Mouse (Mus musculus): ENCODE measurements around the gene Acox1. TPM values are rescaled to one million over a fixed set of nuclear protein-coding genes. Genes with fewer than 3 reads are reported as not detected.

Gene Acox1
- total RNA-seq, 2 experiments from 2014 or later: 208 to 244 TPM

- no peak for DNase-seq (ENCODE audit: low spot score in 2 of 2)
Measured at GRCm38 (mm10) chr11:116213877-116214510, 15.1 kb upstream of the Acox1 start.

DNA sequence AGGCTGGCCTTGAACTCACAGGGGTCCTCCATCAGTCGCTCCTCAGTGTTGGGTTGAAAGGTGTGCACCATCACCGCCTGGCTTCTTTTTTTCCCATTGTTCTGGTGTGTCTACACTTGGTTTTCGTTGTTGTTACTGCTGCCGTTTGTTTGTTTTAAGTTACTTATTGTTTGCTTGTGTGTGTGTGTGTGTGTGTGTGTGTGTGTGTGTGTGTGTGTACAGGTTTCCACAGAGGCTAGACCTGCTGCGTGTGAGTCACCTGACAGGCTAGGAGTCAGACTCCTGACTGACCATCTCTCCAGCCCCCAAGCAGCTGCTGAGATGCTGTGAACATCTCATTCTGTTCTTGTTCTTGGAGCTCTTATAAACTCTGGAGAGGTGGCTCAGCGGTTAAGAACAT is 14.0 kb upstream of the Acox1 start:
- DNase-seq (ENCODE audit: low spot score in 2 of 2): no peak

- no peak for DNase-seq (ENCODE audit: low spot score in 2 of 2)
Measured at GRCm38 (mm10) chr11:116210696-116211095, 11.9 kb upstream of the Acox1 start.

- no peak for DNase-seq (ENCODE audit: low spot score in 2 of 2)
Measured at GRCm38 (mm10) chr11:116209257-116209656, 10.4 kb upstream of the Acox1 start.

- no peak for DNase-seq (ENCODE audit: low spot score in 2 of 2)
Measured at GRCm38 (mm10) chr11:116208660-116209059, 9.8 kb upstream of the Acox1 start.

GRCm38 (mm10) chr11:116206678-116207077 is 7.8 kb upstream of the Acox1 start:
- DNase-seq (ENCODE audit: low spot score in 2 of 2): no peak

GRCm38 (mm10) chr11:116203150-116203549 is 4.3 kb upstream of the Acox1 start:
- no peak for DNase-seq (ENCODE audit: low spot score in 2 of 2)

DNA sequence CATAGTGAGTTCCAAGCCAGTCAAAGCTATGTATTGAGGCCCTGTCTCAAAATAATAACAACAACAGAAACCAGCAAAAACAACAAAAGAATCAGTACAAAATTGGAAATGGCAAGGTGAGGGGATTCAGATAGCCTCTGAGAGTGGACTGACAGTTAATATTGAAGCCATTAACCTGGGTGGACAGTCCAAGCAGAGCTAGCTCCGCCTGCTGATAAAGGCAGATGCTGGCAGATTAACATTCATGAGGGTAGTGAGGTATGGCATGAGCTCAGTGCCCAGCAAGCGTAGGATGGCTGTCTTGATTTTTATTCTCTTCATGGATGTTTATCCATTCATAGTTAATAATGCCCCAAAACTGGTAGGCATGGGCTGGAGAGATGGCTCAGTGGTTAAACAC is 2.3 kb upstream of the Acox1 start:
- no peak for DNase-seq (ENCODE audit: low spot score in 2 of 2)

DNA sequence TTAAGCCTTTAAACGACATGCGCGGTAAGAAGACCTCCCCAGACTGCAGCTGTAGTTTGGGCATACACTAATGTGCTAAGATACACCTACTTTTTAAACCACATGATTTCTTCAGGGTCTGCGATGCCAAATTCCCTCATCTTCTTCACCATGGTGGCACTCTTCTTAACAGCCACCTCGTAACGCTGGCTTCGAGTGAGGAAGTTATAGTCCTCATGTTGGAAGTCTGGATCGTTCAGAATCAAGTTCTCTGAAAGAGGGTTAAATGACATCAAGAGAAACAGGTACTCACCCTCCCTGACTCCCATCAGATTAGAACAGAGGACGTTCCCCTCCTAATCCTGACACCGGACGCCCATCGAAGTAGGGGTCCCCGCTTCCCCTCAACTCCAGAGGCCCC is 713 bp downstream of the Acox1 start:
- DNase-seq (ENCODE audit: low spot score in 2 of 2): no peak

- no peak for DNase-seq (ENCODE audit: low spot score in 2 of 2)
Measured at GRCm38 (mm10) chr11:116197584-116197906, 1.3 kb downstream of the Acox1 start.

DNA sequence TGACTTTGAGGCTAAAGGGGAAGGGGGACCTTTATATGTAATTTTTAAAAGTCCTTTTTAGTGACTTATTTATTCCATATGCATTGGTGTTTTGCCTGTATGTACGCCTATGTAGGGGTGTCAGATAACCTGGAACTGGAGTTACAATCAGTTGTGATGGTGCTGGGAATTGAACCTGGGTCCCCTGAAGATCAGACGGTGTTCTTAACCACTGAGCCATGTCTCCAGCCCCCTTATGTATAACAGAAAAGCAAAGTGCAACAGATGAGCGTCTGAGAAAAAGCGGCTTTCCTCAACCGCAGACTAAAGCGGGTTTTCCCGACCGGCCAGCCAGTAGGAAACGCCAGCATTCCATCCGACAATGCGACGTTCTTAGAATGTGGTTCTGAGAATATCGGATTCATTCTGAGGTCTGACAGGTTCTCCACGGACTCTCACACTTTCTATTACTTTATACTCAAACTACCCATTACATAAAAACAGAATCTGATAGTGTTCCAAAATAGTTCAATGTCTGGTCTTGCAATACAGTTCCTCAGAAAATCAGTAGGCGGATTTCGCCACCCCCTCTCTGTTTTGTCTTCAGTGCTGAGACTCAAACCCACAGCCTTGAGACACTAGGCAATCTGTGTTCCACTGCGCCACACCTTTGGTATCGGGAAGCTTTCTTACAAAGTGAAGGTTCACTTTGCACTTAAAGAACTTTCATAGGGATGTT is 1.8 kb downstream of the Acox1 start:
- DNase-seq (ENCODE audit: low spot score in 2 of 2): no peak

DNA sequence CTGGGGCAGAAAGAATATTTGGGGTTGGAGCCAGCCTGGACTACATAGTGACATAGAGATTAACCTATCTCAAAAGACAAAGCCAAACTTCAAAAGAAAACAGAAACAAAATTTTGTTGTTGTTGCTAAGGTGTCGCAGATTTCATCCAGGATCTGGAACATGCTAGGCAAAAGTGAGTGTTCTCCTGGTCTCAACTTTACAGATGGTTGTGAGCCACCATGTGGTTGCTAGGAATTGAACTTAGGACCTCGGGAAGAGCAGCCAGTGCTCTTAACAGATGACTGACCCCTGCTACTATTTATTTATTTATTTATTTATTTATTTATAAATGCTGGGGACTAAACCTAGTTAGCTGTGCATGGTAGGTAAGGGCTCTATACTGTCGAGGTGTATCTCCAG is 2.5 kb downstream of the Acox1 start:
- DNase-seq (ENCODE audit: low spot score in 2 of 2): no peak

GRCm38 (mm10) chr11:116195252-116195651 is 3.6 kb downstream of the Acox1 start:
- DNase-seq (ENCODE audit: low spot score in 2 of 2): no peak

DNA sequence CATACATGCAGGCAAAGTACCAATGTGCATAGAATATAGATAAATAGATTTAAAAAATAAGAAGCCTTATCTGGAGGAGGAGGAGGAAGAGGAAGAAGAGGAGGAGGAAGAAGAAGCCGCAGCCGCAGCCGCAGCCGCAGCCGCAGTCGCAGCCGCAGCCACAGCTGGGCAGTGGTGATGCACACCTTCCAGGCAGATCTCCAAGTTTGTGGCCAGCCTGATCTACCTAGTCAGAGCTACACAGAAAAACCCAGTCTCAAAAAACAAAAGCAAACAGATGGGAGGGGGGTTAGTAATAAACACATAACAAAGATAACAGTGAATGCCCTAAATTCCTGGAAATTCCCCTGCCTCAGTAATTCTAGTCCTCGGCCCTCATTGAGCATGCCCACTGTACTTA is 4.2 kb downstream of the Acox1 start:
- no peak for DNase-seq (ENCODE audit: low spot score in 2 of 2)

GRCm38 (mm10) chr11:116187226-116187930 is 11.5 kb downstream of the Acox1 start:
- DNase-seq (ENCODE audit: low spot score in 2 of 2): no peak

DNA sequence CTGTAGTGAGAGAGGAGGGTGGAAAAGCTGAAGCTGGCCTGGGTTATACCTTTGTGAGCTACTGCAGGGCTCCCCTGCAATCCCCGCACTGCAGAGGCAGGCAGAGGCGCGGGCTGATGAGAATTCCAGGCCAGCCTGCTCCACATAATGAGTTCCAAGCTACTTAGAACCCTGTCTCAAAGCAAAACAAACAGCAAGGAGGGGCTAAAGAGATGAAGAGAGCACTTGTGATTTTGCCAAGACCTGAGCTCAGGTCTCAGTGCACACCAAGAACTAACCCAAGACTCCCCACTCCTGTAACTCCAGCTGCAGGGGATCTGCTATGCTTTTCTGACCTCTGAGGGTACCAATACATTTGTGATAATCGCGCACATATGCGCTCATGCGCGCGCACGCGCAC is 12.5 kb downstream of the Acox1 start:
- DNase-seq (ENCODE audit: low spot score in 2 of 2): no peak

DNA sequence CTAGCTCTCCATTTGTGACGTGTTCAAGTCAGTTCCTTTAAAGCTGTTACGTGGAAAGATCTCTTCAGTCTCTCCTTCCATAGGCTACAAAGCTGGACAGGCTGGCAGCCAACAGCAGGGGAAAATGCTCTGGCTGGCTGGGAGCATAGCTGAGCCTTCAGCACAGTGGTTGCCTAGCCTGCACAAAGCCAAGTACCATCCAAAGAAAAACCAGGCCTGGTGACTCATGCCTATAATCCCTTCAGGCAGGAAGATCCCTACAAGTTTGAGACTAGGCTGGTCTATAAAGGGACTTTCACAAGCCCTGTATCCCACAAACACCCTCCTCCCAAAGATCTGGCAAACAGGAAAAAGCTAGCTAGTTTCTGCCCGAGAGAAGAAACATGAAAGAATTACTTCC is 13.0 kb downstream of the Acox1 start:
- DNase-seq (ENCODE audit: low spot score in 2 of 2): no peak

GRCm38 (mm10) chr11:116178411-116179121 is 20.3 kb downstream of the Acox1 start:
- DNase-seq (ENCODE audit: low spot score in 2 of 2): no peak

DNA sequence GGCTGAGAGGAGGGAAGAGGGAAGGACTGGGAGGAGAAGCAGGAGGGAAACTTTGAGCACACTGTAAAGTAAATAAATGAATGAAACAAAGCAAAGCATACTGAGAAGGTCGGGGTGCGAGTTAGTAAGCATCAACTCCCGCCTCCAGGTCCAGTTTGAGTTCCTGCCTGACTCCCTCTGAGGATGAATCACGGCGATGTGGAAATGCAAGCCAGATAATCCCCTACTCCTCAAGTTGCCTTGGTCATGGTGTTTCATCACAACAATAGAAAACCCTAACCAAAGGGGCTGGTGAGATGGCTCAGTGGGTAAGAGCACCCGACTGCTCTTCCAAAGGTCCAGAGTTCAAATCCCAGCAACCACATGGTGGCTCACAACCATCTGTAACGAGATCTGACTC is 22.8 kb downstream of the Acox1 start:
- no peak for DNase-seq (ENCODE audit: low spot score in 2 of 2)

GRCm38 (mm10) chr11:116174775-116175448 is 23.9 kb downstream of the Acox1 start:
- DNase-seq (ENCODE audit: low spot score in 2 of 2): no peak

DNA sequence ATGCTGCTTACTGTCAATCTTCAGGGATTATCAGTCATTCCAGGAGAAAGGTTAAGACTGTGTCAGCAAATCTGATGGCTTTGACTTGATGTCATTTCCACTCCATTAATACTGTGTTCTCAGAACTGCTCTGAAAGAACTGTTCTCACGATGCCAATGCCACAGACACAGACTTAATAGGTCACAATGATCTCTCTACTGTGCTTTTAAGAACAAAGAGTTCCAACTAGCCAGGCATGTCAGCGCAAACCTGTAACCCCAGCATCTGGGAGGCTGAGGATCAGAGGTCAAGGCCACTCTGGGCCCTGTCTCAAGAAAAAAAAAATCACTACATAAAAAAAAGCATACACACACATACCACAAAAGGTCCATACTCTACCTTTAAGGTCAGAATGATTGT is 26.9 kb downstream of the Acox1 start:
- DNase-seq (ENCODE audit: low spot score in 2 of 2): no peak

Measured in adrenal gland, adult 18-20 months (tissue).